Mouse (Mus musculus): ENCODE measurements around the gene Fggy.

Fggy gene

DNA sequence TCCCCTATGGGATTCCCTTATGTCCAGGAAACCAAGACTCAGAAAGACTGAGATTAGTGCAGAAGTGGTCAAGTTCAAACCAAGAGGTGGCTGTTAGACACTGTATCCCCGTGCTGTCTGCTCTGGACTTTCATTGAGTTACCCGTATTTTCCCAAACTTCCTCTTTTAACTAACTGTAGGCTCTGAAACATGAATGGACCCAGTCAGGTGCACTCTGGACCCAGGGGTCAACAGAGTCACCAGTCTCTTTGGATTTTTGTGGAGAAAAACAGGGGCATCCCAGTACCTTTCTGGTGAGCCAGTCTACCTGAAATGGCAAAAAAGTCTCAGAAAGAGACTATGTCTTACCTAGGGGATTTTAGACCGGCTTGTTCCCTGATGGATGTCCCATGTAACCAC is 33.6 kb downstream of the Fggy start:
- no peak for DNase-seq (ENCODE audit: low spot score)

DNA sequence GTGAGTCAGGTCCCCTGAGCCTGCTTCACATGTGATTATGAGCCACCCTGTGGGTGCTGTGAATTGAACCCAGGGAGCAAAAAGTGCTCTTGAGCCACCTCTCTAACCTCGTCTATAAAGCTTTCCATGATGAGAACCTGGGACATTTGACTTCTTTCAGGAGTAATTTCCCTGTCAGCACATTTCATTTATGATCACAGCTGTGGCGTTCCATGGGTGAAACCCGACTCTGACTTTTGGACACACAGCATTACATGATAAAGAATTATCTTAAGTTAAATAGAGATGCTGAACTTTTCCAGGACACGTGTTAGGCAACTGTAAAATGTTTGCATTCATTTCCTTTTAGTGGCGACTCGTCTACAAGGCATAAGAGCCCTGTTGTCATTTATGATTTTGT is 39.9 kb downstream of the Fggy start:
- DNase-seq (ENCODE audit: low spot score), result no peak

DNA sequence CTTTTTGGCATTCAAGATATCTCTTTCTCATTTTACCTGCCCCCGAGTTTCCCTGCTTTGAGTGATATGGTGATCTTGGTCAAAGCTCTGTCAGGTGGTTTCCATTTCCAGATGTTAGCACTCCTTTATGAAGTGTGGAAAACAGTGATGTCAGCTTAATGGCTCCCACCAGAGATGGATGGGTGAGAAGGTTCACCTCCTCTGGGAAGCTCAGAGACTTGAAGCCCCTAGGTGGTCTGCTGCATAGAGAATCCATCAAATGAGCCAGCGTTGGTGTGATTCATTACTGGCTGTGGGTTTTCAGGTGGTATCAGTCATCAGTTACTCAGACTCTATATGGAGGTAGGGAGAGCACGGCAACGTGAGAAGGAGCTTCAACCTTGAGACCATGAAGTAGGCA is 44.5 kb downstream of the Fggy start:
- no peak for DNase-seq (ENCODE audit: low spot score)

DNA sequence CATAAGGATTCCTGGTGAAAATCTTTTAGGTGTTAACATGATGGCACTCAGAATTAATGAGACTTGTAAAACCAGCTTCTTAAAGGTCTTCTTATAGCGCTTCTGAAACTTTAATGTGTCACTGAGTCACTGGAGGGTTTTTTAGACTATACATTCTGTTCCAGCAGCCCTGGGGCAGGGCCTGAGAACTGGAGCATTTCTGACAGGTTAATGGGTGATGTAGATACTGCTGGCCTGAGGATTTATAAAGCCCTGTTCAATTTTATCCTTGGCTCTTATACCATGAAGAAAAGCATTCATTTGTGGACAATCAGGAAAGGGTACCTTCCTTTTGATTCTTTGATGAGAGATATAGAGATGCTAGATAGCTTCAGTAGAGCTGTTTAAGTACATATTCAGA is 45.9 kb downstream of the Fggy start:
- DNase-seq (ENCODE audit: low spot score), result no peak

- no peak for DNase-seq (ENCODE audit: low spot score)
These were observed 53.4 kb downstream of the Fggy start for GRCm38 (mm10) chr4:95610663-95611062.

GRCm38 (mm10) chr4:95611390-95611789 is 54.1 kb downstream of the Fggy start:
- no peak for DNase-seq (ENCODE audit: low spot score)

DNA sequence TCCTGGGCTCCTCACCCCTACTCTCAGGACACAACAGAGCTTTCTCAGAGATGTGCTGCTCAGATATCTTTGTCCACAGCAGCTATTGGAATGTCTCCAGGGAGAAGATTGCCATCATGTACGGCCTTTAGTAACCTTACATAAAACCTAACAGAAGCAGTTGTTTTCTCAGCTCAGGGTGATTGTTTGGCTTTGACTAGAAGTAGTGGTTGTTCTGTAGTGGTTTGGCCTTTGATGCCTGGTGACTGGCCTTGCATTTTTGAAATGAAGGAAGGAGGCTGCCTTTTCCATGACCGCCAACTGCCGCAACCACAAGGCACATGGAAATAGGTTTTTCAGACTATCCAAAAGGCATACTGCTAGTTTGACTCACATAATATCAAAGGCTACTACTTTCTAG is 63.7 kb downstream of the Fggy start:
- DNase-seq (ENCODE audit: low spot score), result no peak

DNA sequence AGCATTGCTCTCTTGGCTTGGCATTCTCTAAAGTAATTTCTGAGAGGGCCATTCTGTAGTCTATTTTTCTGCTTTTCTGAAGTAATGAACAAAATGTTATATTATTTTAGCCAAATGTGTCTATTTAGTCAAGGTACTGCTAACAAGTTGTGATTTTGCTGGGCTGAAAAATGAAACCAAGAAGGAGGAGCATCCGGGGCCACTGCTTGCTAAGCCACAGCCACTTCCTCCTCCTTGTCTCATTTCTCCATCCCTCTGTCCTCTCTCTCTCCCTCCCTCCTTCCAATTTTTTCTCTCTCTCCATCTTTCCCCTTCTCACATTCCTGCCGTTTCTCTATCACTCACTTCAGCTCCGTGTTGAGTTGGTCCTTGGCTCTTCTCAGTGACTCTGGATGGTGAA is 67.4 kb downstream of the Fggy start:
- DNase-seq (ENCODE audit: low spot score), result no peak

GRCm38 (mm10) chr4:95625651-95626050 is 68.3 kb downstream of the Fggy start:
- DNase-seq (ENCODE audit: low spot score), result no peak

- no peak for DNase-seq (ENCODE audit: low spot score)
These were observed 68.9 kb downstream of the Fggy start for GRCm38 (mm10) chr4:95626186-95626585.

DNA sequence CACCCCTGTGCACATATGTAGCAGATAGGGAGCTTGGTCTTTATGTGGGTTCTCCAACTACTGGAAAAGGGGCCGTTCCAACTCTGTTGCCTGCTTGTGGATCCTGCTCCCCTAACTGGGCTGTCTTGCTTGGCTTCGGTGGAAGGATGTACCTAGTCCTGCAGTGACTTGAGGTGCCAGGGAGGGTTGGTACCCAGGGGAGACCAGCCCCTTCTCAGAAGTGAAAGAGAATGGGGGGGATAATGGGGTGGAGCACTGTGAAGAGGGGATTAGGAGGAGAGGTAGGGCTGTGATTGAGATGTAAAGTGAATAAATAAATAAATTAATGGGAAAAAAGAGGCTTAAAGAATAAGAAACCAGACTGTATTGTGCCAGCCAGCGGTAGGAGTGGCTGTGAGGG is 77.6 kb downstream of the Fggy start:
- DNase-seq (ENCODE audit: low spot score), result no peak

DNA sequence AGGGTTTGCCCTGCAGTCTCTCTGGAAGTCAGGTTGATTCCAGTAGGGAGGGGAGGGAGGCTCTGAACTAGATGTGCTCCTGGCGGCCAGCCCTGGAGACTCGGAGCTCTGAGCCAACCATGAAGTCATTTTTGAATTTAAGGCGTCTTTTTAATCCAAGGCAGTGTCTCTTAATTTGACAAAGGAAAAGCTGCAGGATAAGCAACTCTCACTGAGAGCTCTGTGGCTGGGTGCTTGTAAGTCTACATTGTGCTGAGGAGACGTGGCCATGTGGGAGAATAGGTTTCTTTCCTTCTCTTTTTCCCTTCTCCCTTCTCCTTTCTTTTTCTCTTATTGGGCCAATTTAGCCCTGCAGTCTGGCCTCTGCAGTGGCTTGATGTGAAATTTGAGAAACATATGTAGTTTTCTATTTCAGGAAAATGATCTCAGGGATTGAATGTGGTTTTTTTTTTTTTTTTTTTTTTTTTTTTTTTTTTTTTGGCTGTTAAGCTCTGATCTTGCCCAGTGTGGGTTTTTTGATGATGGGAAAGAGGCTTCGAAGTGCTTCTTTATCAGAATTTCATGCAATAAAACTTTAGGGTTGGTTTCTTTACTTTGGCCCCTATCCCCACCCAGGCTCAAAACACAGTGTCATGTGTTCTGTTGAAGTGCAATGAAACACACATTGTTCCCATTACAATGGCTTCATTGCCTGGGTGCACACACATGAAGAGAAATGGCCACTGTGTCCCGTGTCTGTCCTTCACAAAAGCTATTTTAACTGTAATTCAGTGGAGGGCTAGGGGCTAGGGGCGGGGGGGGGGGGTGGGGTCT is 79.8 kb downstream of the Fggy start:
- DNase-seq (ENCODE audit: low spot score), result no peak

GRCm38 (mm10) chr4:95638063-95638462 is 80.8 kb downstream of the Fggy start:
- DNase-seq (ENCODE audit: low spot score), result no peak

DNA sequence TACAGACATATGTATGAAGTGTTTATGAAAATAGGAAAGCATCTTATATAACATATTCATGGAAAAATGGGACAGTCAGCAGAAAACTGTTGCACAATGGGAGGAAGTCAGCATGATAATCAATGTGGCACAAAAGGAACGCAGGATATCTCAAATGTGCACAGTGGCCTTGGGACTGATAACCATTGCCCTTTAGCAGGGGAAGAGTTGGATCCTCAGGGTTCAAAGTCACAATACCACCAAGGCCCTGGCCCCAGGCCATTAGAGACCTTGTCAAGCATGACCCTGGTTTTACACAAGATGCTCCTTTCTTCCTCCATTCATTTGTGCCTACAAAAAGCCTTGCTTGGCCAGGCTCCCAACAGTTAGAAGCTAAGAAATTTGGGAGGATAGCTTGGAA is 83.5 kb downstream of the Fggy start:
- no peak for DNase-seq (ENCODE audit: low spot score)

- DNase-seq (ENCODE audit: low spot score), result no peak
These were observed 86.7 kb downstream of the Fggy start for GRCm38 (mm10) chr4:95644048-95644447.

DNA sequence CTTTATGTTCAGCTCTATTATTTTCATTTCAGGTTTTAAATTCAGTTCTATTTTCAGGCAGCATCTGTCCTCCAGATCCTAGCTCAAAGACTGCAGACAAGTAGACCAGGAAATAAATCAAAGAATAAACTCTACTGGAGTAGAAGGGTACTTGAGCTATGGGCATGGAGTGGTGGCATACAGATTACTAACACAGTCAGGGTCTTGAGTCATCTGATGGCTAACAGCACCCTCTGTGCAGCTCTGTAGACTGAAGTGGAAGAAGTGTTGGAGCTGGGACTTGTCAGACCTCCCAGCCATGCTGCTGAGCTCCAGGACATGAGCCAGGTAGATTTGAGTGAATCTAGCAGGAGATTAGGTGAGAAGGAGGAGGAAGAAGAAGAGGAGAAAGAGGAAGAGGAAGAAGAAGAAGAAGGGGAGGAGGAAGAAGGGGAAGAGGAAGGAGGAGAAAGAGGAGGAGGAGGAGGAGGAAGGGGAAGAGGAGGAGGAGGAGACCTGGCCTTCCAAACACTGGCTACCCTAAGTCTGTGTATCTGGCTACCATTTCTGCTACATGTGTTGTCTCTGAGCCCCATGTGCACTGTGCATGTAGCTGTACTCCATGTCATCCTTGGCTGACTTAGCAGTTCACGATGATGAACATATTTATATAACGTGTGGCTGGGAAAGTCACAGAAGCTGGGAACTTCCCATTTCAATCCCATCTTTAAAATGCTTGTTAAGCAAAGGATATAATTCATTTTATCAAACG is 91.7 kb downstream of the Fggy start:
- no peak for DNase-seq (ENCODE audit: low spot score)

DNA sequence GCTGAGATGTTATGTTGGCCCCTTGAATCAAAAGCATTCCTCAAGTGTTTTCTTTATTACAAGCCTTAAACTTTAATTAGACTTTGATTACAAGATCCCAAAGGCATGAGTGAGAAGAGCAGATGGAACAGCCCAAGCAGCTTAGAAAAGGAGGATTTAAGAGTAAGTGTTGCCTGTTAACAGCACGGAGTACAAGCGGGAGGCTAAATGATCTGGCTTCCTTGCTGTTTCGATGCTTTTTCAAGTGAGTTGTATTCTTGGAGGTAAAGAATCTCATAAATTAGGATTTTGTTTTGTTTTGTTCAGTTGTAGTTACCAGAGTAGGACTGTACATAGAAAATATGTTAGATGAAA is 92.2 kb downstream of the Fggy start:
- DNase-seq (ENCODE audit: low spot score), result no peak

- no peak for DNase-seq (ENCODE audit: low spot score)
These were observed 92.7 kb downstream of the Fggy start for GRCm38 (mm10) chr4:95649980-95650379.

GRCm38 (mm10) chr4:95652044-95652443 is 94.7 kb downstream of the Fggy start:
- DNase-seq (ENCODE audit: low spot score), result no peak

DNA sequence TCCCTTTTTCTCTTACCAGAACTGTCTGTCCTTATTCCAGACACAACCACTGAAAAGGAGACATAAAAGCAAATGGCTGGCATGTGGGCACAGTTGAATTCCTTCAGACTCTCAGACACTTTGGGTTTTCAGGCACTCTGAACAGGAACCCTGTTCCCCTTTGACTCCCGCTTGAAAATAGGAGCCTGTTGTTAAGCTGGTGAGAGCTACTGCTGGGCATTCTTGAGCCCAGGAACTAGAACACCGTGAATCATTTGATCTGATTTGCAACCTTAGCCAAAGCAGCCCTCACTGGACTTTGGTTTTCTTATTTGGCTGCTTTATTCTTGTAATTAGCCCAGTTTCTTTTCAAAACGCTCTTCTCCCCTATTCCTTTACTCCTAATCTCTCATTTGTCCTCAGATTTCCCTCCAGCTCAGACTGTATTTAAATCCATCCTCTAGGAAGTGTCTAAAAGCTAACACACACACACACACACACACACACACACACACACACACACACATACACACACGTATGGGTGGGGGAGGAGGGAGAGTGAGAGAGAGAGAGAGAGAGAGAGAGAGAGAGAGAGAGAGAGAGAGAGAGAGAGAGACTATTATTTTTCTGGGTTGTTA is 96.1 kb downstream of the Fggy start:
- DNase-seq (ENCODE audit: low spot score), result no peak

- no peak for DNase-seq (ENCODE audit: low spot score)
These were observed 96.6 kb downstream of the Fggy start for GRCm38 (mm10) chr4:95653913-95654301.

- DNase-seq (ENCODE audit: low spot score), result no peak
These were observed 101.7 kb downstream of the Fggy start for GRCm38 (mm10) chr4:95659024-95659423.

DNA sequence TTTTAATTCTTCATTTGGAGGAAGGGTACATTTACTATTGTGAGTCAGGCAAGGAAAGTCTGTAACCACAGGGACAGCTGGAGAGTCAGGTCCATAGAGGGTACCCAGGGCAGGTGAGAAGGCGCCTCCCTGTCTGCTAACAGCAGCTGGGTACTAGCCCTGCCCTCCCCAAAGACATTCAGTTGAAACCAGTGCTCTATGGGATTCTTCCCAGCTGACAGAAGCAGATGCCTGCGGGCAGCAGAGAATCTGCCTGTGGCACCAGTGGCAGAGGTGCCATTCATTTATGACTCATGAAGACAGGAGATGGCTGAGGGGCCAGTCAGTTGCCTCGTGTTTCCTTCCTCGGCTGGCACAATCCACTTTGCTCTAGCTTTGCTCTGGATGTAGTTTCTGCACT is 106.3 kb downstream of the Fggy start:
- DNase-seq (ENCODE audit: low spot score), result no peak
